Mouse (Mus musculus) liver, embryonic 14.5 days (tissue): ENCODE measurements at regions not wholly inside any gene's neighbourhood (a gene's known extent, or its start where the extent isn't known, plus 50 kb on each side); places are given as distances from the start of the nearest gene placed in this dataset.

Experiments
- CTCF ChIP-seq: IDR thresholded peaks from 2 replicates; pipeline ENCODE4 v1.5.1; 2016; ENCODE audit warnings: antibody characterized with exemption, low read depth, control low read depth
- EP300 ChIP-seq: IDR thresholded peaks from 2 replicates; pipeline ENCODE4 v1.6.1; 2016; ENCODE audit warnings: antibody characterized with exemption, low read depth

DNA sequence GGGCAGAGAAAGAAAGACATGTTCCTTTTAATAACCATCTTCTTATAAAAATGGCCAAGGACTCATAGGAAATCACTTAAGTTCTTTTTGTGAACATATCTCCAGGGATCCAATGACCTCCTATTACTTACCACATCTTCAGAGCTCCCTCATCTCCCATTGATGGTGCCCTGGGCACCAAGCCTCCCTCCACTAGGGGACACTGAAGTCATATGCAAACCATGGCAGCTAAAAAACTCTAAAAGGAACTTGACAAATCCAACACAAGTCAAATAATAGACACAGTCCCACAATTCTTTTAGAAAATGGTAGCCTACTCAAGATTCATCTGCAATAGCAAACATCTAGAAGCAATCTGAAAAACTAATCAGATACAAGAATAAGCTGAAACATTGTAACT lies 167.2 kb upstream of the Igf1 start:
- no peak for TF ChIP-seq EP300
- TF ChIP-seq CTCF = peak; percentile 33
